Mouse (Mus musculus) forebrain, embryonic 15.5 days (tissue): ENCODE data around the gene AC140267.1. TPM values are rescaled to one million over a fixed set of nuclear protein-coding genes. Genes with fewer than 3 reads are reported as not detected.

Source experiments
- ATAC-seq: fragments of 200-750 bp; cut with Nextera tagmentation; replicated peaks from 2 replicates; pipeline ENCODE4 v1.8.0; 2017; ENCODE audit warnings: mild to moderate bottlenecking, moderate TSS enrichment, moderate library complexity
- H3K27ac ChIP-seq: fragments of 300-500 bp; sonication (generic); replicated peaks from 2 replicates; pipeline ENCODE4 v1.5.1; 2015; ENCODE audit warnings: mild to moderate bottlenecking, inconsistent platforms
- H3K27me3 ChIP-seq: fragments of 300-500 bp; sonication (generic); 2 replicates; pipeline ENCODE4 v1.6.1; 2015; ENCODE audit warnings: inconsistent platforms
- H3K36me3 ChIP-seq: fragments of 300-500 bp; sonication (generic); 2 replicates; pipeline ENCODE4 v1.6.1; 2015; ENCODE audit warnings: mild to moderate bottlenecking, inconsistent platforms
- H3K4me1 ChIP-seq: fragments of 300-500 bp; sonication (generic); 2 replicates; pipeline ENCODE4 v1.6.1; 2015; ENCODE audit warnings: inconsistent platforms
- H3K4me2 ChIP-seq: fragments of 300-500 bp; sonication (generic); replicated peaks from 2 replicates; pipeline ENCODE4 v1.6.1; 2015; ENCODE audit warnings: mild to moderate bottlenecking, inconsistent platforms
- H3K4me3 ChIP-seq: fragments of 300-500 bp; sonication (generic); 2 replicates; pipeline ENCODE4 v1.5.1; 2015; ENCODE audit warnings: mild to moderate bottlenecking, inconsistent platforms
- H3K9ac ChIP-seq: fragments of 300-500 bp; sonication (generic); replicated peaks from 2 replicates; pipeline ENCODE4 v1.6.1; 2015; ENCODE audit warnings: mild to moderate bottlenecking, inconsistent platforms
- H3K9me3 ChIP-seq: fragments of 300-500 bp; sonication (generic); 2 replicates; pipeline ENCODE4 v1.6.1; 2016; ENCODE audit warnings: inconsistent platforms
- WGBS: fragments of 180-500 bp; shearing (Covaris S2); methylation state at CpG from one replicate; pipeline ENCODE4 v1.1.7; 2015; ENCODE audit warnings: mixed read lengths; 5-methylcytosine and 5-hydroxymethylcytosine counted together
- polyA plus RNA-seq: library from polyadenylated mRNA; unstranded; fragments of >200 nt; fragmentation: Nextera tagmentation; extraction: Ambion mirVana; gene quantifications from 2 replicates; pipeline ENCODE4 v1.2.1, GENCODE M21; 2015

The AC140267.1 gene
- 4.2 TPM in 1 of 2 replicates, not detected in the other for polyA plus RNA-seq

DNA sequence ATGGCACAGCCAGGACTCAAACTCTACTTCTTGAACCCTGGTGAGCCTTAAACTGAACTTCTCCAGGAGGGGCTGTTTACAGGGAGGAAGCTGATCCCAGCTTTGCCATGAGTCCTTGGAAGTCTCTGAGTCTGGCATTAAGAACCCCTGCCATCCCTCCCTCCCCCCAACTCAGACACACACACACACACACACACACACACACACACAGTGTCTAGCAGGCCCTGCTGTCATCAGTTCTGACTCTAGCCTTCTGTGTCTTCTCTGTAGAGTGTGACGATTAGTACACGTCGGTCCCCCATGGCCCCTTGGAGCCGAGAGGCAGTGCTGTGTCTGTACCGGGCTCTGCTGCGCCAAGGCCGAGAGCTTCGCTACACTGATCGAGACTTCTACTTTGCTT lies at the start of gene AC140267.1:
AC140267.1 (plus strand) TSS at position 301 of the 400 bp plus-strand sequence.
- 95% methylated on average over 9 of the region's 9 CpGs for WGBS
- no peaks in the 10 kb centered on the region for H3K27me3 ChIP-seq
- no peak within 1 kb of the TSS for H3K27ac ChIP-seq
- peak within 1 kb of the TSS; percentile 99 for H3K4me3 ChIP-seq
- H3K4me1 ChIP-seq, result peaks cover 17% of the 10 kb centered on the region
- H3K36me3 ChIP-seq, result peaks cover 37% of the 10 kb centered on the region
- H3K9ac ChIP-seq, result peak within 1 kb of the TSS; percentile 88; the same call in 1 of the 2 replicates
- ATAC-seq, result no peak
- H3K4me2 ChIP-seq, result peak within 1 kb of the TSS; percentile 87
- no peaks in the 10 kb centered on the region for H3K9me3 ChIP-seq

- H3K9me3 ChIP-seq, result no peaks in the 10 kb centered on the region
- 88% methylated on average over 5 of the region's 5 CpGs for WGBS
- ATAC-seq, result no peak
These were observed 46.7 kb upstream of the AC140267.1 start for GRCm38 (mm10) chr15:80188927-80189326.

GRCm38 (mm10) chr15:80190075-80190474 lies 45.6 kb upstream of the AC140267.1 start:
- Histone ChIP-seq H3K4me2 (no peak overlapping the region), H3K36me3 (no peaks in the 10 kb centered on the region), H3K4me1 (no peaks in the 10 kb centered on the region), H3K4me3 (no peak overlapping the region), H3K9ac (no peak overlapping the region), H3K27ac (no peak overlapping the region), H3K27me3 (no peaks in the 10 kb centered on the region), H3K9me3 (no peaks in the 10 kb centered on the region)
- ATAC-seq, result no peak
- 64% methylated on average over 4 of the region's 4 CpGs for WGBS

More at GRCm38 (mm10) chr15:80188927-80189326, 46.7 kb upstream of the AC140267.1 start:
- Histone ChIP-seq H3K9ac (no peak overlapping the region), H3K36me3 (no peaks in the 10 kb centered on the region), H3K27ac (no peak overlapping the region), H3K27me3 (no peaks in the 10 kb centered on the region), H3K4me2 (no peak overlapping the region), H3K4me3 (no peak overlapping the region), H3K4me1 (no peaks in the 10 kb centered on the region)

- no peaks in the 10 kb centered on the region for H3K4me1 ChIP-seq
- H3K9ac ChIP-seq, result no peak overlapping the region
- no peaks in the 10 kb centered on the region for H3K27me3 ChIP-seq
- H3K9me3 ChIP-seq, result no peaks in the 10 kb centered on the region
- H3K36me3 ChIP-seq, result no peaks in the 10 kb centered on the region
- WGBS, result 80% methylated on average over 8 of the region's 8 CpGs
- H3K4me3 ChIP-seq, result no peak overlapping the region
- no peak for ATAC-seq
- H3K27ac ChIP-seq, result no peak overlapping the region
- H3K4me2 ChIP-seq, result no peak overlapping the region
These were observed 43.9 kb upstream of the AC140267.1 start for GRCm38 (mm10) chr15:80191585-80192245.

GRCm38 (mm10) chr15:80192246-80192585 lies 43.4 kb upstream of the AC140267.1 start:
- Histone ChIP-seq H3K9me3 (no peaks in the 10 kb centered on the region), H3K27ac (no peak overlapping the region), H3K27me3 (no peaks in the 10 kb centered on the region), H3K9ac (no peak overlapping the region), H3K4me2 (no peak overlapping the region), H3K36me3 (no peaks in the 10 kb centered on the region), H3K4me1 (no peaks in the 10 kb centered on the region), H3K4me3 (no peak overlapping the region)
- 92% methylated on average over 6 of the region's 6 CpGs for WGBS
- no peak for ATAC-seq

DNA sequence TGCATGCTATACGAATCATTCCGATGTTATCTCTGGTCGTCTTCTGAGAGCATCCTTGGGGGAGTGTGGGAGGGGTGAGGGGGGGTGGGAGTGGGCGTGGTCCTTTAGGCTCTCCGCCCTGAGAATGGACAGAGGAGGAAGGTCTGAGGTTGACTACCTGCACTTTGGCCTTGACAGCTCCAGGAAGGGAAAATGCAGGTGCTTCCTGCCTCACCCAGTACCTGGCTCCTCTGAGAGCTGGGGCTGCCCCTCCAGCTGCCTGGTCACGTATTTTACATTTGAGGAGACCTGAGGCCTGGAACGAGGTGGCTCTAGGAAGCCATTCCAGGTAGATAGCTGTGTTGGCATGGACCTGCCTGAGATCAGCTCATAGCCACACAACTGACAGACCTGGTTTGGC lies 42.8 kb upstream of the AC140267.1 start:
- no peaks in the 10 kb centered on the region for H3K36me3 ChIP-seq
- no peak overlapping the region for H3K9ac ChIP-seq
- ATAC-seq, result no peak
- H3K4me2 ChIP-seq, result no peak overlapping the region
- H3K4me1 ChIP-seq, result no peaks in the 10 kb centered on the region
- 90% methylated on average over 7 of the region's 7 CpGs for WGBS
- H3K27me3 ChIP-seq, result no peaks in the 10 kb centered on the region
- no peak overlapping the region for H3K4me3 ChIP-seq
- no peaks in the 10 kb centered on the region for H3K9me3 ChIP-seq
- no peak overlapping the region for H3K27ac ChIP-seq

GRCm38 (mm10) chr15:80199556-80199955 lies 36.1 kb upstream of the AC140267.1 start:
- H3K36me3 ChIP-seq, result no peaks in the 10 kb centered on the region
- no peak overlapping the region for H3K4me3 ChIP-seq
- H3K4me1 ChIP-seq, result no peaks in the 10 kb centered on the region
- H3K4me2 ChIP-seq, result no peak overlapping the region
- no peaks in the 10 kb centered on the region for H3K9me3 ChIP-seq
- H3K27ac ChIP-seq, result no peak overlapping the region
- no peaks in the 10 kb centered on the region for H3K27me3 ChIP-seq
- H3K9ac ChIP-seq, result no peak overlapping the region
- no peak for ATAC-seq
- 52% methylated on average over 2 of the region's 2 CpGs for WGBS

DNA sequence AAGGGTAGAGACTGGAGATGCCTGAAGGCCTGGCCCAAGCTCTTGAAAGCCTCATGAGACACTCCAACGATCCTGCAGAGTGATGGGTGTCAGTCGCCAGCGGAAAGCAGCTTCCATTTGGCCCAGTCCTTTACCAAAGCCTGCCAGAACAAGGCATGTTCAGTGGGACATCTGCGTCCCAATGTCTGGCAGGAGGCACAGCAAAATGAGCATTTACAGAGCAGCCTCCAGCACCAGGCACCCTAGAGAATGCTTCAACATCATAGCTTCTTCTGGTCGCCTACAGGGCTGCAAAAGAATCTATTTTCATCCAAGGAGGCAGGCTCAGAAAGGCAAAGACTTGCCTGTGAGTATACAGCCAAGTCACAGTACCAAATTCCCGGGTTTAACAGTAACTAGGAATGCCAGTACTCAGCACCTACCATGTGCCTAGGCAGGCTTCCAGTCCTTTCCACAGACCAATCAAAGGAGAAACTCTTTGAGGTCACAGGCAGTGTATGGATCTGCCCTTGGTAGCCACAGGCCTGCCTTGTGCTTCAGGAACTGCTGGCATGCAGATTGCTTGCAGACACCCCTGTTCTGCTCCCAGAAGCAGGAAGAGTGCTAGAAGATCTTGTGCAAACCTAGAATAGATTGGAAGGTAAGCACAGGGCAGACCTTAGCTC lies 33.4 kb upstream of the AC140267.1 start:
- Histone ChIP-seq H3K4me2 (no peak overlapping the region), H3K4me3 (no peak overlapping the region), H3K9ac (no peak overlapping the region), H3K9me3 (no peaks in the 10 kb centered on the region), H3K36me3 (no peaks in the 10 kb centered on the region), H3K27me3 (no peaks in the 10 kb centered on the region), H3K27ac (no peak overlapping the region), H3K4me1 (no peaks in the 10 kb centered on the region)
- WGBS, result 79% methylated on average over 6 of the region's 6 CpGs
- ATAC-seq, result no peak

DNA sequence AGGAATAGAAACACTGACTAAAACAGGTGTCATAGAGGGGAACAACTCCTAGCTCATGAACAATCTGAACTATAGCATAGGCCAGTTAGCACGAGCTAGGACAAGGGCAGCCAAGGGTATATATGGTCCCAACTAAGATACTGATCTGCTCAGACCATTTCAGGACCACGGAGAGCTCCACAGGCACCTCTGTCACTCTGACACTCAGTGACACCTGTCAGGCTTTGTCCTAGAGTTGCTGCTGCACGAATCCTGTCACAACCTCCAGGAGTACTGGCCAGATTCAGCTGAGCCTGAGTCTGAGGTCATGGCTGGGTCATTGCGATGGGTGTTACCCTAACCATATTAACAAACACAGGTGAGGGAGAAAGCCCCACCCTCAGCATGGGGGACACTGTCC lies 32.2 kb upstream of the AC140267.1 start:
- Histone ChIP-seq H3K4me2 (no peak overlapping the region), H3K9me3 (no peaks in the 10 kb centered on the region), H3K4me1 (0 out of 2 replicates have a peak, but pooled peaks cover under 1% of the 10 kb centered on the region), H3K27ac (no peak overlapping the region), H3K36me3 (no peaks in the 10 kb centered on the region), H3K4me3 (no peak overlapping the region), H3K9ac (no peak overlapping the region), H3K27me3 (no peaks in the 10 kb centered on the region)
- 38% methylated on average over 4 of the region's 4 CpGs for WGBS
- no peak for ATAC-seq

- Histone ChIP-seq H3K9ac (no peak overlapping the region), H3K27ac (no peak overlapping the region), H3K4me2 (no peak overlapping the region), H3K4me3 (no peak overlapping the region), H3K9me3 (no peaks in the 10 kb centered on the region), H3K36me3 (peaks cover 3% of the 10 kb centered on the region; the same call in 1 of the 2 replicates), H3K27me3 (no peaks in the 10 kb centered on the region), H3K4me1 (0 out of 2 replicates have a peak, but pooled peaks cover 3% of the 10 kb centered on the region)
- 92% methylated on average over 3 of the region's 3 CpGs for WGBS
- no peak for ATAC-seq
These were observed 29.5 kb upstream of the AC140267.1 start for GRCm38 (mm10) chr15:80206057-80206565.

- 0 out of 2 replicates have a peak, but pooled peaks cover 3% of the 10 kb centered on the region for H3K4me1 ChIP-seq
- no peak overlapping the region for H3K4me3 ChIP-seq
- H3K27me3 ChIP-seq, result no peaks in the 10 kb centered on the region
- H3K9me3 ChIP-seq, result no peaks in the 10 kb centered on the region
- 24% methylated on average over 4 of the region's 4 CpGs for WGBS
- H3K9ac ChIP-seq, result no peak overlapping the region
- H3K36me3 ChIP-seq, result peaks cover 15% of the 10 kb centered on the region; the same call in 1 of the 2 replicates
- no peak overlapping the region for H3K27ac ChIP-seq
- H3K4me2 ChIP-seq, result no peak overlapping the region
- no peak for ATAC-seq
These were observed 27.2 kb upstream of the AC140267.1 start for GRCm38 (mm10) chr15:80208446-80208845.

- no peak for ATAC-seq
- no peaks in the 10 kb centered on the region for H3K9me3 ChIP-seq
- no peak overlapping the region for H3K4me2 ChIP-seq
- no peaks in the 10 kb centered on the region for H3K27me3 ChIP-seq
- no peak overlapping the region for H3K4me3 ChIP-seq
- H3K9ac ChIP-seq, result no peak overlapping the region
- H3K4me1 ChIP-seq, result 0 out of 2 replicates have a peak, but pooled peaks cover under 1% of the 10 kb centered on the region
- peaks cover 15% of the 10 kb centered on the region; the same call in 1 of the 2 replicates for H3K36me3 ChIP-seq
- H3K27ac ChIP-seq, result no peak overlapping the region
These were observed 21.9 kb upstream of the AC140267.1 start for GRCm38 (mm10) chr15:80213688-80214087.
